Mouse (Mus musculus): ENCODE measurements at regions not wholly inside any gene's neighbourhood (a gene's known extent, or its start where the extent isn't known, plus 50 kb on each side); places are given as distances from the start of the nearest gene placed in this dataset.

GRCm38 (mm10) chr14:47795062-47795461 lies 146.8 kb downstream of the Ktn1 start:
- Histone ChIP-seq H3K4me2 (no peak overlapping the region), H3K27ac (replicated peaks) (no peak overlapping the region), H3K36me3 (no peaks in the 10 kb centered on the region), H3K4me1 (replicated peaks) (no peaks in the 10 kb centered on the region), H3K4me3 (no peak overlapping the region), H3K27me3 (no peaks in the 10 kb centered on the region), H3K9ac (no peak overlapping the region), H3K9me3 (no peaks in the 10 kb centered on the region)
- no peak for ATAC-seq (ENCODE audit: low FRiP score, low read depth)
- WGBS = 91% methylated on average over 4 of the region's 4 CpGs

- Histone ChIP-seq H3K9me3 (no peaks in the 10 kb centered on the region), H3K27ac (replicated peaks) (no peak overlapping the region), H3K4me1 (replicated peaks) (no peaks in the 10 kb centered on the region), H3K27me3 (no peaks in the 10 kb centered on the region), H3K4me2 (no peak overlapping the region), H3K36me3 (no peaks in the 10 kb centered on the region), H3K9ac (no peak overlapping the region), H3K4me3 (no peak overlapping the region)
- 85% methylated on average over 3 of the region's 3 CpGs for WGBS
- ATAC-seq (ENCODE audit: low FRiP score, low read depth) = no peak
Observed at GRCm38 (mm10) chr14:47798203-47798602, 150.0 kb downstream of the Ktn1 start.

DNA sequence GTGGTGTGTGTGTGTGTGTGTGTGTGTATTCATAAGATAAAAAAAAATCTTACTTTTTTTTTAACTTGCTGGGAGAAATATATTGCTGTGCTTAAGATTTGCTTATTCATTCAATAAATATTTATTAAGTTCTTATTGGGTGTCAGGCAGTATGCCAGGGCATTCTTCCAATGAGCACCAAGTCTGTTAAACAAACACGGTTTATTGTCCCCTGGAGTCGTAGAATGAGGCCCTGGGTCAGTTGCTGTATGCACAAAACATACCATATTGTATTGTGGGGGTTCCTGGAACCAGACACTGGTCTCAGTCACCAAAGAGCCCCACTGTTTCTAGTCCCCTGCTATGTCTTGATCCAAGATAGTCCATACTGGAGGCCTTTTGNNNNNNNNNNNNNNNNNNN lies 151.3 kb downstream of the Ktn1 start:
- ATAC-seq (ENCODE audit: low FRiP score, low read depth) = no peak
- Histone ChIP-seq H3K9me3 (no peaks in the 10 kb centered on the region), H3K4me3 (no peak overlapping the region), H3K4me2 (no peak overlapping the region), H3K4me1 (replicated peaks) (no peaks in the 10 kb centered on the region), H3K36me3 (no peaks in the 10 kb centered on the region), H3K27ac (replicated peaks) (no peak overlapping the region), H3K27me3 (no peaks in the 10 kb centered on the region), H3K9ac (no peak overlapping the region)
- WGBS = 42% methylated on average over 2 of the region's 2 CpGs

GRCm38 (mm10) chr14:47805202-47805601 lies 157.0 kb downstream of the Ktn1 start:
- Histone ChIP-seq H3K4me3 (no peak overlapping the region), H3K4me2 (no peak overlapping the region), H3K27me3 (no peaks in the 10 kb centered on the region), H3K27ac (replicated peaks) (0 out of 2 replicates have a peak overlapping the region, but pooled peaks have one; percentile 14), H3K9ac (no peak overlapping the region), H3K4me1 (replicated peaks) (peaks cover 15% of the 10 kb centered on the region), H3K9me3 (no peaks in the 10 kb centered on the region), H3K36me3 (no peaks in the 10 kb centered on the region)
- 69% methylated on average over 1 of the region's 1 CpGs for WGBS
- ATAC-seq (ENCODE audit: low FRiP score, low read depth) = no peak; the same call in 1 of the 2 replicates

DNA sequence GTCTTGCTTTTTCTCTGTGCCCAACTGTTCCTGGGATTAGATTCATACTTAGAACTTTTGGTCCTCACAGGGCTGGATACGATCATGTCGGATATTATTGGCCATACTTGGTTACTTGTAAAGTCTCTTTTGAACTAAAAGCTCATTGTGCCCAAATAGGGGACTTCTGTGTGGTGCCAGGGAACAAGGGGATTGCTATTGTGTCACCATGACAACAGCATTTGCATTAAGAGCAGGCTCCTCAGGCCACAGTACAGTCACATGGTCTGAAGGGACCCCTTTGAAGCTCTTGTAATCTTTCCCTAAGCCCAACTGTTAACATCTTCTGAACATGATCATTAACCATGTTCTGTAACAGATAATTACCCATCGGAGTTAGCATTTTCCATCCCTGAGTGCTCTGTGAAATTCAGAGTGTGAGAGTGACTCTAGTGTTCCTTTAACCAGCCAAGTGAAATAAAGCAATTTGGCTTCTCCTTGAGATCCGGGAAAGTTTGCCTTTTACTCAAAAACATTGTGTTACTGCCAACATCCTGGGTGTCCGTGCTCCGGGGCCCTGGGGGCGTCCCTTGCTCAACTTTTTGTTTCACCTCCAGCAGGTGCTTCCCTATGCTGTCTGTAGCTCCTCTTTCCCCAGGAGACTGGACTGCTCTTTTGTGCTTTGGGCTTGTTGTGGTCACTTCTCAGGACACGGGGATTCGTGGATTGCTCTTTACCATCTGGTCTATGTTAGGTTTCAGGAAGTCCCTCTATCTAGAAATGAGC lies 157.7 kb downstream of the Ktn1 start:
- H3K4me1 ChIP-seq (replicated peaks) = peaks cover 15% of the 10 kb centered on the region
- no peak overlapping the region for H3K9ac ChIP-seq
- H3K9me3 ChIP-seq = no peaks in the 10 kb centered on the region
- no peak overlapping the region for H3K4me2 ChIP-seq
- 0 out of 2 replicates have a peak overlapping the region, but pooled peaks have one; percentile 14 for H3K27ac ChIP-seq (replicated peaks)
- no peak overlapping the region for H3K4me3 ChIP-seq
- no peaks in the 10 kb centered on the region for H3K36me3 ChIP-seq
- peak; percentile 79; the same call in 1 of the 2 replicates for ATAC-seq (ENCODE audit: low FRiP score, low read depth)
- no peaks in the 10 kb centered on the region for H3K27me3 ChIP-seq
- 14% methylated on average over 9 of the region's 9 CpGs for WGBS

GRCm38 (mm10) chr14:47808097-47808910 lies 160.1 kb downstream of the Ktn1 start:
- H3K27ac ChIP-seq (replicated peaks) = no peak overlapping the region
- no peak overlapping the region for H3K9ac ChIP-seq
- peaks cover 15% of the 10 kb centered on the region for H3K4me1 ChIP-seq (replicated peaks)
- H3K4me3 ChIP-seq = no peak overlapping the region
- H3K36me3 ChIP-seq = no peaks in the 10 kb centered on the region
- 20% methylated on average over 10 of the region's 10 CpGs for WGBS
- ATAC-seq (ENCODE audit: low FRiP score, low read depth) = peak; percentile 66; the same call in 1 of the 2 replicates
- no peaks in the 10 kb centered on the region for H3K9me3 ChIP-seq
- H3K4me2 ChIP-seq = no peak overlapping the region
- H3K27me3 ChIP-seq = no peaks in the 10 kb centered on the region

DNA sequence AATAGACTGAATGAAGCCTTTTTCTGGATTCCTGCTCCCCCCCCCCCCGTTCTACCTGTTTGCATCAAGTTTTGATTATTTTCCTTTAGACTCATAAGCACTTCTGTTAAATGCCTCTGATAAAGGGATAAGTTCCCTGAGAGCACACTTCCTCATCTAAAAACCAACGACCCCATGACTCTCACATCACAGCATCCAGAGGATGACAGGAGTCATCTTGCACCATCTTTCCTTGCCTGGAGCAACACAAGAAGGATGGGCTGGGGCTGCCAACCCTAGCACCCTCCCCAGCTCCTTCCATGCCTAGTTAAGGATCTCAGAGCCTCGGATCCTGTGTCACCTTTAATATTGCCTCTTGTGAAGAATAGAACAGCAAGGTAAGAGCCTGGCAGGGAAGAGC lies 170.0 kb downstream of the Ktn1 start:
- Histone ChIP-seq H3K4me2 (no peak overlapping the region), H3K27ac (replicated peaks) (no peak overlapping the region), H3K9me3 (no peaks in the 10 kb centered on the region), H3K4me3 (no peak overlapping the region), H3K4me1 (replicated peaks) (peaks cover 3% of the 10 kb centered on the region; the same call in 1 of the 2 replicates), H3K27me3 (no peaks in the 10 kb centered on the region), H3K36me3 (no peaks in the 10 kb centered on the region), H3K9ac (no peak overlapping the region)
- WGBS = 90% methylated on average over 3 of the region's 3 CpGs
- ATAC-seq (ENCODE audit: low FRiP score, low read depth) = no peak

GRCm38 (mm10) chr14:47818641-47819040 lies 170.4 kb downstream of the Ktn1 start:
- peaks cover 3% of the 10 kb centered on the region; the same call in 1 of the 2 replicates for H3K4me1 ChIP-seq (replicated peaks)
- 71% methylated on average over 3 of the region's 3 CpGs for WGBS
- H3K9me3 ChIP-seq = no peaks in the 10 kb centered on the region
- no peak overlapping the region for H3K27ac ChIP-seq (replicated peaks)
- no peaks in the 10 kb centered on the region for H3K27me3 ChIP-seq
- H3K9ac ChIP-seq = no peak overlapping the region
- no peak for ATAC-seq (ENCODE audit: low FRiP score, low read depth)
- no peaks in the 10 kb centered on the region for H3K36me3 ChIP-seq
- no peak overlapping the region for H3K4me3 ChIP-seq
- no peak overlapping the region for H3K4me2 ChIP-seq

DNA sequence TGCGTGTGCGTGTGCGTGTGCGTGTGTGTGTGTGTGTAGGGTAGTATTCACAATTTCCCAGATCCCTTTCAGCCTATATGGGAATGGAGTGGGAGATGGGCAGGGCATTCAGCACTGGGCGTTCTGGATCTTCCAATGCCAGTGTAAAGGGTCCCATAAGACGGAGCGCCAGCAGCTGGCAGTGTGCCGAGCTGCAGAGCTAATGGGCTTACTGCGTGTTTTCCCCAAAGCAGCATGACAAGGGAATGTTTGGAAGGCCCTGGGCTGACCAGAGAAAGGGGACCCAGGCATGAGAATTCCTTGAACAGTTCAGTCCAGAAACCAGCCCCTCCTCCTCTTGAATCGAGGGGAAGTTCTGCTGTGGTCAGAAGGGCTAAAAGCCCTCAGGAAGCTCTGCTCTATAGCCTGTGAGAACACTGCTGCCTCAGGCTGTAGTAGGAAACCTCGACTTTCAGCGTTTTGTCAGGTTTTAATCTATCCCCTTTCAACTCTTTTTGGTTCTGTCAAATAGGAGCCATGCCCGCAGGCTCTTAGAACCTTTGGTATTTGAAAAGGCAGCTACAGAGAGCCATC lies 172.4 kb downstream of the Ktn1 start:
- no peak overlapping the region for H3K4me3 ChIP-seq
- peaks cover 3% of the 10 kb centered on the region; the same call in 1 of the 2 replicates for H3K4me1 ChIP-seq (replicated peaks)
- ATAC-seq (ENCODE audit: low FRiP score, low read depth) = peak; percentile 81
- no peaks in the 10 kb centered on the region for H3K36me3 ChIP-seq
- no peaks in the 10 kb centered on the region for H3K9me3 ChIP-seq
- no peak overlapping the region for H3K4me2 ChIP-seq
- no peak overlapping the region for H3K9ac ChIP-seq
- H3K27me3 ChIP-seq = no peaks in the 10 kb centered on the region
- H3K27ac ChIP-seq (replicated peaks) = no peak overlapping the region
- WGBS = 58% methylated on average over 13 of the region's 13 CpGs

- Histone ChIP-seq H3K27ac (replicated peaks) (no peak overlapping the region), H3K36me3 (no peaks in the 10 kb centered on the region), H3K9me3 (no peaks in the 10 kb centered on the region), H3K4me2 (no peak overlapping the region), H3K4me1 (replicated peaks) (peaks cover 3% of the 10 kb centered on the region; the same call in 1 of the 2 replicates), H3K9ac (no peak overlapping the region), H3K4me3 (no peak overlapping the region), H3K27me3 (no peaks in the 10 kb centered on the region)
- ATAC-seq (ENCODE audit: low FRiP score, low read depth) = no peak
- WGBS = 56% methylated on average over 9 of the region's 9 CpGs
Observed at GRCm38 (mm10) chr14:47823182-47823581, 174.9 kb downstream of the Ktn1 start.

GRCm38 (mm10) chr14:47823696-47824095 lies 175.4 kb downstream of the Ktn1 start:
- H3K4me1 ChIP-seq (replicated peaks) = peaks cover 3% of the 10 kb centered on the region; the same call in 1 of the 2 replicates
- H3K36me3 ChIP-seq = no peaks in the 10 kb centered on the region
- no peak for ATAC-seq (ENCODE audit: low FRiP score, low read depth)
- H3K4me3 ChIP-seq = no peak overlapping the region
- H3K9me3 ChIP-seq = no peaks in the 10 kb centered on the region
- no peak overlapping the region for H3K27ac ChIP-seq (replicated peaks)
- H3K4me2 ChIP-seq = no peak overlapping the region
- no peaks in the 10 kb centered on the region for H3K27me3 ChIP-seq
- 79% methylated on average over 8 of the region's 8 CpGs for WGBS
- no peak overlapping the region for H3K9ac ChIP-seq

GRCm38 (mm10) chr14:47825446-47825956 lies 177.3 kb downstream of the Ktn1 start:
- H3K27me3 ChIP-seq = no peaks in the 10 kb centered on the region
- H3K4me1 ChIP-seq (replicated peaks) = peaks cover 3% of the 10 kb centered on the region; the same call in 1 of the 2 replicates
- H3K36me3 ChIP-seq = no peaks in the 10 kb centered on the region
- H3K9me3 ChIP-seq = no peaks in the 10 kb centered on the region
- no peak overlapping the region for H3K9ac ChIP-seq
- H3K27ac ChIP-seq (replicated peaks) = no peak overlapping the region
- WGBS = 86% methylated on average over 3 of the region's 3 CpGs
- ATAC-seq (ENCODE audit: low FRiP score, low read depth) = no peak
- H3K4me3 ChIP-seq = no peak overlapping the region
- H3K4me2 ChIP-seq = no peak overlapping the region
